Comparison of ENCODE assay signal across 17 mouse cellular contexts in the genomic region with DNA sequence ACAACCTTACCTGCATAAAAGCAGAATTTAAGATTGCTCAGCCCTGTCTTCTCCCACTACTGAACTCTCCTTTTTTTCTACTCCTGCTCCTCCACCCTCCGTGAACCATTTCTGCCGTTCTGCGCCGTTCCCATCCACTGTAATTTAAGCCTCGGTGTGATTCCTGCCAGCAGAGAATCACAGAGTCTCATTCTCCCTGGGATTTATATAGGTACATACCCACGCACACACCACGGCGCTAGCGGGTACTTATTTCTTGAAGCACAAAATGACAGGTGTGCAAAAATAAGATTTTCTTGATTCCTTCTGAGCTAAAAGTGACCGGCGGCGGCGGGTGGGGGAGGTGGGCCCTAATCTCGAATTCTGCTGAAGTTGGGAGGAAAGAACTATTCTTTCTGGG.
DNase-seq lines count a peak whose midpoint lies in the region.
"Had no signal": no experiment of that assay in that cellular context is flagged by ENCODE, and none has a peak within 500 bp of the region (broad histone marks: within the 10 kb centered on the region; RNA-seq: fewer than 3 reads in every experiment).

No protein-coding gene starts in this region.

- DNase-seq in left cerebral cortex, adult 11 months (ENCODE audit: low spot score): peak; percentile 59
- DNase-seq in left cerebral cortex, postnatal 4 days: no peak
- peak; percentile 6 for DNase-seq in ES-CJ7 (ENCODE audit: low read depth, low spot score)
- peak; percentile 24 to 67 for DNase-seq in frontal cortex, postnatal 36 days (ENCODE audit: low spot score in 2 of 2)
- DNase-seq in right cerebral cortex, postnatal 25 days: peak; percentile 50
- DNase-seq in limb, embryonic 10.5 days (ENCODE audit: low spot score): no peak
- DNase-seq in cerebellum, adult 11-12 months: no peak
- DNase-seq: cerebellum, postnatal 25 days; gastrocnemius, postnatal 14 days; layer of hippocampus, postnatal 36 days; lung, adult 18-20 months; thymus, postnatal 25 days had no signal

- H3K4me1 ChIP-seq in limb, embryonic 10.5 days: peaks cover 18% of the 10 kb centered on the region
- H3K4me1 ChIP-seq: hindbrain, embryonic 12.5 days; intestine, embryonic 15.5 days had no signal

- H3K9me3 ChIP-seq in limb, embryonic 10.5 days (replicated peaks): no peaks in the 10 kb centered on the region
- H3K9me3 ChIP-seq: embryonic facial prominence, embryonic 10.5 days; G1E; hindbrain, embryonic 12.5 days; intestine, embryonic 15.5 days; kidney, embryonic 15.5 days had no signal

- 91% methylated on average over 14 of the region's 14 CpGs for WGBS in limb, embryonic 10.5 days

- no peak overlapping the region for H3K4me3 ChIP-seq in limb, embryonic 10.5 days
- H3K4me3 ChIP-seq: embryonic facial prominence, embryonic 10.5 days; hindbrain, embryonic 12.5 days; intestine, embryonic 15.5 days; kidney, embryonic 15.5 days had no signal

- no peak overlapping the region for H3K27ac ChIP-seq in limb, embryonic 10.5 days
- H3K27ac ChIP-seq: embryonic facial prominence, embryonic 10.5 days; hindbrain, embryonic 12.5 days; intestine, embryonic 15.5 days; kidney, embryonic 15.5 days had no signal

- H3K36me3 ChIP-seq in limb, embryonic 10.5 days: no peaks in the 10 kb centered on the region
- H3K36me3 ChIP-seq: embryonic facial prominence, embryonic 10.5 days; G1E; hindbrain, embryonic 12.5 days; intestine, embryonic 15.5 days; kidney, embryonic 15.5 days had no signal

- no peaks in the 10 kb centered on the region for H3K27me3 ChIP-seq in limb, embryonic 10.5 days (ENCODE audit: low read depth, poor library complexity, severe bottlenecking)
- H3K27me3 ChIP-seq: hindbrain, embryonic 12.5 days; intestine, embryonic 15.5 days; kidney, embryonic 15.5 days had no signal

- intact Hi-C loops in left cerebral cortex, postnatal 4 days (cut with DNase I): no loop called here

Comparison
In these comparisons a context has a peak if more than half of its experiments do, and no peak if none do; other contexts are left out.
1. DNase-seq: peak in left cerebral cortex, adult 11 months (single experiment), ES-CJ7 (single experiment), frontal cortex, postnatal 36 days (2 of 2) and right cerebral cortex, postnatal 25 days (single experiment); none in left cerebral cortex, postnatal 4 days (single experiment), limb, embryonic 10.5 days (single experiment) and cerebellum, adult 11-12 months (single experiment).